Mouse (Mus musculus) erythroblast, embryonic 14.5 days (primary cell): ENCODE data around the gene Gm28035.

Source experiments
- GATA1 ChIP-seq: IDR thresholded peaks from 2 replicates; pipeline ENCODE4 v1.6.1; 2012; ENCODE audit warnings: low read length, inconsistent platforms, mixed read lengths
- TAL1 ChIP-seq: IDR thresholded peaks from 3 replicates; pipeline ENCODE4 v1.6.1; 2012; ENCODE audit warnings: low read length, inconsistent platforms, mixed read lengths

- TF ChIP-seq TAL1 = no peak
- TF ChIP-seq GATA1 = no peak
Measured at GRCm38 (mm10) chr2:30306087-30306486, 65.7 kb downstream of the Gm28035 start.
